Mouse (Mus musculus): Measurements from ENCODE around the gene Rnf214.

- no peak for TF ChIP-seq CTCF (IDR thresholded peaks at IDR 0.05; ENCODE audit: low read depth)
- no peak for TF ChIP-seq EP300 (IDR thresholded peaks at IDR 0.05; ENCODE audit: low read depth)
Measured at GRCm38 (mm10) chr9:45893681-45894080, 13.0 kb downstream of the Rnf214 start.

All from liver, postnatal 0 days (tissue).